Mouse (Mus musculus) sigmoid colon, adult 10 weeks (tissue): Measurements from ENCODE around the gene Tmem246. TPM values are rescaled to one million over a fixed set of nuclear protein-coding genes. Genes with fewer than 3 reads are reported as not detected.

Source experiments
- polyA plus RNA-seq: library from polyadenylated mRNA; stranded (reverse); fragments of 350-450 nt; fragmentation: Illumina TruSeq; extraction: RNeasy Lipid Tissue Mini Kit (QIAGEN cat#74804); gene quantifications from one replicate; pipeline ENCODE4 v1.2.3, GENCODE M21; 2014; ENCODE audit warnings: low read depth, low replicate concordance

Gene Tmem246
- polyA plus RNA-seq: 12.2 TPM

DNA sequence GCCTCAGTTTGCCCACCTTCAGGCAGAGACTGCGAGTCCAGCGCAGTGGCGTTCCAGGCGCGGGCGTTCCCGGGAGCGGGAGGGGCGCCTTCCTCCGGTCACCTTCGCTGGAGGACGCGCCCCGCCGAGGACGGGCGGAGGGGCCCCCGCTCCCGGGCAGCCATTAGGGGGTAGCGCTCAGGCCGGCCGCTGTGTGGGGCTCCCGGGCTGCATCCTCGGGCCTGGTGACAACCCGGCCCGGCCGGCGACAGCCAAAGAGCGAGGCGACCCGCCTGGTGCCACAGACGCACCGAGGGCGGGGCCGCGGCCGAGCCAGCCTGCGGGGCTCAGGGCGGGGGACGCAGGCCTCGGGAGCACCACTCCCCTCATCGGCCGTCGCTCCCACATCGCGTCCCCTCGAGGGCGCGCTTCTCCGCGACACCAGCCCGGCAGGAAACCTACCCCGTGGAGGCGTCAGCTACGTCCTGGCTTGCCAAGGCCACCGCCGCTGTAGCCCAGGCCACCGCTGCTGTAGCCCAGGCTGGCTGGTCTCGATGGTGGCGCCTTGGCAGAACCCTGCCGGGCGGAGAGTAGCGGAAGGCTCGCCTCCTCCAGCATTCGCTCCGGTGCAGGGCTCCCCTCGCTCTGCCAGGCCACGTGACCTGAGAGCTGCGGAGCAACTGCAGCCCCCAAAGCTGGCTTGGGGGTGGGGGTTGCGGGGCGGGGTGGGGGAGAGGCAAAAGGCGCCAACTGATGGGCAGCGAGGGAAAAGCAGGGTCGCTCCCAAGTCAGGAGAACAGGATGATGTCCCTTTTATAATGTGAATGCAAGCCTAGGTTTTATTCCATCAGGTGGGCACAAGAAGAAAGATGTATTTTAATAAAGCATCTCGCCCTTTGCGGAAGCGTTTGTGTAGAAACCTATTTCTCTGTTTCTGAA is at the start of gene Tmem246:
Gene Tmem246 (minus strand): TSS at position 694 of the 918 bp plus-strand sequence.

GRCm38 (mm10) chr4:49631319-49632138 is 33.9 kb upstream of the Tmem246 start, which contains the start of gene Rnf20:
Gene Rnf20, plus strand, starts transcription at chr4:49632006.

DNA sequence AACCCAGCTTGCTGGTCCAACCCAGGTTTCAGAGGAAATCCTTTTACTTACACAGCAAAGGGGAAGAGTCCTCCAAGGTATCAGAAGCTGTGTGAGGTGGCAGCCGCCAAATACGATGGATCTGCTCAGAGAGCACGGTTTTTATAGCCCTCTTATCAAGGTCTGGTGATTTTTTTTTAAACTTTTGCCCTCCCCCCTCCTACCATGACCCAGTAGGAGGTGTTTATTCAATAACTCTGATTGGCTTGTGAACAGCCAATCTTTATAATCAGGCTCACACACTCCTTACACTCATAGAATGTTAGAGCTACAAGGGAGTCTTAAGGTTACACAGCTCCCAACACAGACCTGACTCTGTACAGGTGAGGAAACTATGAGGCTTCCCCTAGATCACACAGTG is 48.3 kb downstream of the Tmem246 start, which contains the start of gene Aldob:
Gene Aldob (minus strand): TSS at position 164 of the 400 bp plus-strand sequence.

Other genes starting within 250 kb of the Tmem246 start
- not detected for gene Acnat2, start 189.7 kb downstream of the Tmem246 start, polyA plus RNA-seq
- gene Acnat1, start 124.0 kb downstream of the Tmem246 start, polyA plus RNA-seq: 35.2 TPM
- gene Baat, start 91.3 kb downstream of the Tmem246 start, polyA plus RNA-seq: 1.9 TPM
- gene Mrpl50, start 76.8 kb downstream of the Tmem246 start, polyA plus RNA-seq: 94.1 TPM
- 6.2 TPM for gene Zfp189, start 76.7 kb downstream of the Tmem246 start, polyA plus RNA-seq
- gene Aldob, start 48.3 kb downstream of the Tmem246 start, polyA plus RNA-seq: 159 TPM
- gene Rnf20, start 34.1 kb upstream of the Tmem246 start, polyA plus RNA-seq: 78.3 TPM
- not detected for gene Ppp3r2, start 84.1 kb upstream of the Tmem246 start, polyA plus RNA-seq
- 1.6 TPM for gene Grin3a, start 247.9 kb upstream of the Tmem246 start, polyA plus RNA-seq